Mouse (Mus musculus) embryonic facial prominence, embryonic 14.5 days (tissue): ENCODE measurements around the gene Rbks. TPM values are rescaled to one million over a fixed set of nuclear protein-coding genes. Genes with fewer than 3 reads are reported as not detected.
"Not testable (repeated sequence)": the region's sequence is repeated elsewhere in the genome, so short reads cannot be mapped to it uniquely, and the experiment has no call there.

Experiments
- ATAC-seq: fragments of 200-750 bp; cut with Nextera tagmentation; 2 replicates; pipeline ENCODE4 v1.8.0; 2017; ENCODE audit warnings: low read depth, moderate number of reproducible peaks, moderate TSS enrichment
- DNase-seq: peaks from one replicate; pipeline ENCODE4 v3.0.0-alpha.2; 2015; ENCODE audit warnings: low spot score
- H3K27ac ChIP-seq: fragments of 300-500 bp; sonication (generic); replicated peaks from 2 replicates; pipeline ENCODE4 v1.5.1; 2014; ENCODE audit warnings: low read depth, mild to moderate bottlenecking, low read length, moderate library complexity
- H3K27me3 ChIP-seq: fragments of 300-500 bp; sonication (generic); replicated peaks from 2 replicates; pipeline ENCODE4 v1.6.1; 2014; ENCODE audit warnings: low read length; ENCODE audit not compliant: control insufficient read depth, insufficient read depth
- H3K36me3 ChIP-seq: fragments of 300-500 bp; sonication (generic); 2 replicates; pipeline ENCODE4 v1.6.1; 2014; ENCODE audit warnings: low read length, mixed read lengths; ENCODE audit not compliant: control insufficient read depth, insufficient read depth
- H3K4me1 ChIP-seq: fragments of 300-500 bp; sonication (generic); 2 replicates; pipeline ENCODE4 v1.6.1; 2014; ENCODE audit warnings: antibody characterized with exemption, low read length; ENCODE audit not compliant: control insufficient read depth, insufficient read depth
- H3K4me2 ChIP-seq: fragments of 300-500 bp; sonication (generic); 2 replicates; pipeline ENCODE4 v1.6.1; 2014; ENCODE audit warnings: low read depth, mild to moderate bottlenecking, low read length, moderate library complexity, mixed read lengths
- H3K4me3 ChIP-seq: fragments of 300-500 bp; sonication (generic); 2 replicates; pipeline ENCODE4 v1.5.1; 2014; ENCODE audit warnings: low read depth, mild to moderate bottlenecking, low read length
- H3K9ac ChIP-seq: fragments of 300-500 bp; sonication (generic); 2 replicates; pipeline ENCODE4 v1.6.1; 2014; ENCODE audit warnings: low read depth, mild to moderate bottlenecking, low read length, moderate library complexity, mixed read lengths
- H3K9me3 ChIP-seq: fragments of 300-500 bp; sonication (generic); 2 replicates; pipeline ENCODE4 v1.6.1; 2016; ENCODE audit warnings: low read length; ENCODE audit not compliant: control insufficient read depth
- WGBS: fragments of 180-500 bp; shearing (Covaris S2); extraction: QIAGEN DNeasy Blood & Tissue Kit; methylation state at CpG from one replicate; pipeline ENCODE4 v1.1.7; 2014; 5-methylcytosine and 5-hydroxymethylcytosine counted together
- polyA plus RNA-seq: library from polyadenylated mRNA; unstranded; fragments of >200 nt; fragmentation: Nextera tagmentation; extraction: Ambion mirVana; gene quantifications from 2 replicates; pipeline ENCODE4 v1.2.1, GENCODE M21; 2014

Gene Rbks
- polyA plus RNA-seq, 1 experiment from 2014 or later = 3.6 TPM

DNA sequence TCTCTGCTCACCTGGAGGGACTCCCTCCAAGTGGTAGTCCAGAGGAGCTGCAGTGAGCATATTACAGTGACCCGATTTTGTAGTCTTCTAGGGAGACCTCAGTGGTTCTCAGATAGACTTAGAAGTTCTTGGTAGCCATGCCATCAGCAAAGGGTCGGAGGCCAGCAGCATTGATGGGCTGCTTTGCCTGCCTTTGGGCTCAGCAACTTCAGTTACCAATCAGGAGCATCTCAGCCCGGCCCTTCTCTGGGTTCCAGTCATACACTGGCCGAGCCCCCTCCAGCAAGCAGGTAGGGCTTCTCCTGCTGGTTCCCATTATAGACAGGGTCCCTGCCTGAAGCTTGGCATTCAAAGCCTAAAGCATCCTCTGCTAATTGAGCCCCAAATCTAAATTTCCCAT lies 101.6 kb downstream of the Rbks start:
- 56% methylated on average over 4 of the region's 4 CpGs for WGBS
- Histone ChIP-seq H3K27ac (no peak overlapping the region), H3K4me3 (no peak overlapping the region), H3K36me3 (no peaks in the 10 kb centered on the region), H3K4me1 (peaks cover 14% of the 10 kb centered on the region; the same call in 1 of the 2 replicates), H3K4me2 (peak overlapping the region; percentile 65; the same call in 1 of the 2 replicates), H3K9me3 (no peaks in the 10 kb centered on the region), H3K27me3 (no peaks in the 10 kb centered on the region), H3K9ac (0 out of 2 replicates have a peak overlapping the region, but pooled peaks have one; percentile 28)
- ATAC-seq (no peak), DNase-seq (no peak)

DNA sequence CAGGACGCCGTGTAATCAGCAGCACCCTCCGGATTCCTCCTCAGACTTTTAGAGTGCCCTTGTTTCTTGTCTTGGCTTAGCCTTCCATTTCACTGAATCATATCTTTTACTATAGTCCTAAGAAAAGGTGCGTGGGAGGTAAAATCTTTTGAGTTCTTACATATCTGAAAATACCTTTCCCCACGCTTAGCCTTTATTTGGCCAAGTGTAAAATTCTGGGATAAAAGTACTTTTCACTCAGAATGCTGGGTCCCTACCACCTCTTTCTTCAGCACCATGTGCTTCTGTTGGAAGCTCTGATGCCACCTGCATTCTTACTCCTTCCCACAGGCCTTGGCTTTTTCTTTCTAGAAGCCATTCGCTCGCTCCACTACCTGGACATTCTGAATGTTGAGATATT lies 106.3 kb downstream of the Rbks start:
- Histone ChIP-seq H3K9me3 (peaks cover 6% of the 10 kb centered on the region; the same call in 1 of the 2 replicates), H3K9ac (no peak overlapping the region), H3K27me3 (no peaks in the 10 kb centered on the region), H3K4me3 (no peak overlapping the region), H3K36me3 (no peaks in the 10 kb centered on the region), H3K4me1 (no peaks in the 10 kb centered on the region), H3K27ac (no peak overlapping the region), H3K4me2 (no peak overlapping the region)
- 90% methylated on average over 7 of the region's 7 CpGs for WGBS
- no peak for DNase-seq
- ATAC-seq = no peak

DNA sequence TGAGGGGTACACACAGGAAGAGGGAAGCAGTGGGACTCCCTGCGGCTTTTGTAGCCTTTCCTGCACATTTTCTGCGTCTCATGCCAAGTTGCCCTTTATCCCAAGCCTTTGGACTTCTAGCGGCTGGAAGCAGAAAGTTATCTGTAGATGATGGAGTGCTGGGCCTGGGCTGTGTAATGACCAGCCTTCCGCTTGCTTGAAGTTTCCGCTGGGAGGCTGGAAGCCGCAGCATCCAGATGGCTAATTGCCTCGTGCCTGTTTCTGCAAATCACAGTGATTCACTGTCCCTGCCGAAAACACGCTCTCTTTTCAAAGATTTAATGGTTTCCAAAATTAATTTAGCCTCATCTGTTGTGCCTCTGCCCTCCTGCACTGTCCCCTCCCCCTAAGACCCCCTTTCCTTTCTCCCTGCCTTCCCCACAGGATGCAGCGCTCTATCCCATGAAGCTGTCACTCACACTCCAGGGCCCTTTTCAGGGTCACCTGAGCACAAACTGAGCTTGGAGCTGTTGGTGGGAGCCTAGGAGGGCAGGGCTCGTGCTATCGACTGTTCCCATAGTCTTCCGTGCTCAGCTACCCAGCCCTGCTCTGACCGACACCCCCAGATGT lies 107.6 kb downstream of the Rbks start:
- ATAC-seq (no peak), DNase-seq (no peak)
- 64% methylated on average over 14 of the region's 14 CpGs for WGBS
- Histone ChIP-seq H3K36me3 (no peaks in the 10 kb centered on the region), H3K9ac (no peak overlapping the region; the same call in 1 of the 2 replicates), H3K4me2 (no peak overlapping the region), H3K9me3 (peaks cover 6% of the 10 kb centered on the region; the same call in 1 of the 2 replicates), H3K4me3 (no peak overlapping the region), H3K27ac (no peak overlapping the region), H3K4me1 (no peaks in the 10 kb centered on the region), H3K27me3 (no peaks in the 10 kb centered on the region)

DNA sequence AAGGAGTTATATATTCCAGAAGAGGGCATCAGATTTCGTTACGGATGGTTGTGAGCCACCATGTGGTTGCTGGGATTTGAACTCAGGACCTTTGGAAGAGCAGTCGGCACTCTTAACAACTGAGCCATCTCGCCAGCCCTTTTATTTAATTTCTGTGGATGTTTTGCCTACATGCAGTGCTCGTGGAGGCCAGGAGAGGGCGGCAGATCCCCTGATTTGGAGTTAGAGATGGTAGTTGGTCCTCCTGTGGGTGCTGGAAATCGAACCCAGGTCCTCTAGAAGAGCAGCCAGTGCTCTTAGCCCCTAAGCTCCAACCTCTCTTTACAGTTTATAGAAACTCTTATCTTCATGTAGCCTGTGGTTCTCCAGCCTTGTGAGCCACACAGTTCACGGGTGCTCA lies 108.8 kb downstream of the Rbks start:
- not testable (repeated sequence) for H3K4me1 ChIP-seq, H3K27ac ChIP-seq, H3K9ac ChIP-seq, H3K4me2 ChIP-seq, H3K4me3 ChIP-seq, H3K9me3 ChIP-seq, H3K36me3 ChIP-seq, H3K27me3 ChIP-seq, ATAC-seq, DNase-seq
- WGBS = 86% methylated on average over 8 of the region's 8 CpGs

DNA sequence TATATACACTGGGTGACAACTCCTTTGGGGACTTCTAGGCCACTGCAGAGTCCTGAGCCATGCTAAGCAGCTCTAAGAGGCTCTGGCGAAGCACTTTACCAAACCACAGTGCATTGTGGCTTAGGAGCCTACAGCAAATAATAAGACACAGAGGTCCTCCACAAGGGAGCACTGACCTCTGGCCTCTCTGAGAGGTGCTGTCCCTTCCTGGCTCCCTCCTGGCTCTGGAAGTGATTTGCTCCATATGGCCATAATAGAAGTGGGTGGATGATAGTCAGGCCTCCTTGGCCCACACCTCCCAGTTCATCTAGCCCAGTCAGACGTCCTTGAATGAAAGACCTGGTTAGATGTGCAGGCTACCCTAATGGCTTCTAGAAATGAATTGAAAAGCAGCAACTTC lies 109.4 kb downstream of the Rbks start:
- Histone ChIP-seq H3K9ac (no peak overlapping the region), H3K27ac (no peak overlapping the region), H3K4me1 (no peaks in the 10 kb centered on the region), H3K36me3 (no peaks in the 10 kb centered on the region), H3K4me2 (no peak overlapping the region), H3K9me3 (peaks cover 6% of the 10 kb centered on the region; the same call in 1 of the 2 replicates), H3K4me3 (no peak overlapping the region), H3K27me3 (no peaks in the 10 kb centered on the region)
- DNase-seq = no peak
- WGBS = 59% methylated on average over 2 of the region's 2 CpGs
- no peak for ATAC-seq

DNA sequence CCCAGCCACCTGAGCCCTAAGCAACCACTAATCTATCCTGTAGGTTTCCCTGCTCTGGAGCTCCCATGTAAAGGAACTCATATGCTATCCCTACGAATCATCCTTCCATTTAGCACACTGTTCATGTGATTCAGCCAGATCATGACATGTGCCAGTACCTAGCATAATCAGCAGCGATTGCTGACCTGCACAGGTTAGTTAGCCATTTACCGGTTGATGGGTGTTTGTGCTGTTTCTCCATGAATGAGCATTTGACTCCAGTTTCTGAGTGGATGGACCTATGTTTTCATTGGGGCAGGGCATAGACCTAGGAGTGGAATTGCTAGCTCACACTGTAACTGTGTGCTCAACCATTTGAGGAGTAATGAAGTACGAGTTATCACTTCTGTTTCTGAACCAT lies 111.9 kb downstream of the Rbks start:
- DNase-seq (no peak), ATAC-seq (no peak)
- no peaks in the 10 kb centered on the region for H3K4me1 ChIP-seq
- H3K9ac ChIP-seq = no peak overlapping the region
- no peak overlapping the region for H3K27ac ChIP-seq
- H3K4me3 ChIP-seq = no peak overlapping the region
- no peaks in the 10 kb centered on the region for H3K36me3 ChIP-seq
- H3K27me3 ChIP-seq = no peaks in the 10 kb centered on the region
- WGBS = 89% methylated on average over 4 of the region's 4 CpGs
- H3K4me2 ChIP-seq = no peak overlapping the region
- peaks cover 6% of the 10 kb centered on the region; the same call in 1 of the 2 replicates for H3K9me3 ChIP-seq

DNA sequence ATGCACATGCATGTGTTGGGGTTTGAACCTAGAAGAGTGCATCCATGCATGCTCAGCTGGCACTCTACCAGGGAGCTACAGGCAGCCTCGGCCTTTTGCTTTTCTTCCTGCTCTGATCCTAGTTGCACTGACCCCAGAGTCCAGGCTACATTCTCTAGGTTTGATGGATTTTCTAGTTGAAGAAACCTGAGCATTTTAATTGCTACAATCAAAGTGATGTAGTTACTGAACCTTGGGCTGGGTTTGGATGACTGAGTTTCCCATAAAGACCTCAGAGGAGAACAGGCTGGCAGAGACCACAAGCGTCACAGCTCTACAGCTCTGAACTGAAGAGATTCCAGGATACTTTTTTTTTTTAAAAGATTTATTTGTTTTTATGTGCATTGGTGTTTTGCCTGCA lies 114.2 kb downstream of the Rbks start:
- H3K27ac ChIP-seq = no peak overlapping the region
- H3K9ac ChIP-seq = no peak overlapping the region
- no peaks in the 10 kb centered on the region for H3K27me3 ChIP-seq
- H3K4me1 ChIP-seq = no peaks in the 10 kb centered on the region
- DNase-seq = no peak
- no peaks in the 10 kb centered on the region for H3K9me3 ChIP-seq
- H3K4me3 ChIP-seq = no peak overlapping the region
- ATAC-seq = no peak
- H3K4me2 ChIP-seq = no peak overlapping the region
- H3K36me3 ChIP-seq = no peaks in the 10 kb centered on the region
- 70% methylated on average over 2 of the region's 2 CpGs for WGBS

DNA sequence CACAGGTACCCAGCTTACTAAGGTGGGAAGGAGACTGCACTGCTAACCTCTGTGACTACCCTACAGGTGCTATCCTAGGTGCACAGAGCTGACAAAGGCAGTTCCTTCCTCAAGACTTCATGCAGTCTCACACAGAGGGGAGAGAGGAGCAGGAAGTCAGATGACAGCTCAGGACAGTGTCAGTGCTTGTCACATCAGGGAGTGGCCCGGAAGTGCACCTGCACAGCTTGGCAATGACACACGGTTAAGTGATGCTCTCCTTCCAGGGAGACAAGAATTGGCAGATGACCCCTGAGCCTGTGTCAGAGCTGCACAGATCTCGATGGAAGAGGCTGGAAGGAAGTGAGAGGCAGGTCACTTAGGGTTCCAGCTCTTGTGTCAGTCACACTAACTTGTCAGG lies 115.5 kb downstream of the Rbks start:
- H3K4me1 ChIP-seq = no peaks in the 10 kb centered on the region
- H3K4me3 ChIP-seq = no peak overlapping the region
- 69% methylated on average over 3 of the region's 3 CpGs for WGBS
- no peak overlapping the region for H3K9ac ChIP-seq
- no peaks in the 10 kb centered on the region for H3K27me3 ChIP-seq
- no peaks in the 10 kb centered on the region for H3K36me3 ChIP-seq
- H3K27ac ChIP-seq = no peak overlapping the region
- no peaks in the 10 kb centered on the region for H3K9me3 ChIP-seq
- no peak for ATAC-seq
- H3K4me2 ChIP-seq = no peak overlapping the region
- no peak for DNase-seq

DNA sequence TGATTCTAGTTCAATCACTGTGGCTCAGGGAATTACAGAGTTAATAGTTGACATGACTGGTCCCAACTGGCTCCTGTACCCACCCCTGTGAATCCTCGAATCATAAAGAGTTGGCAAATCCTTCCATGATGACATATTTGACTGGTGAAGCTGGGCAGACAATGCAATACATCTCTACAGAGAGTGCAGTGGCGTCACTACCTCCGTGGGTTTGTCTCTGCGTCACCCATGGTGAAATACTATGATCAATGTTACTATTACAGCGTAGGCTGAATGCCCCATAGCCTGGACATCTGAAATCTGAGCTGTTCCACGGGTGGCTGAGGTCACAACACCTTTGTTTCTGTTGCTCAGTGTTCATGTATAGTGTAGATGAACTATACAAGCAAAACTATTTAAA lies 116.2 kb downstream of the Rbks start:
- 75% methylated on average over 6 of the region's 6 CpGs for WGBS
- Histone ChIP-seq H3K4me3 (no peak overlapping the region), H3K36me3 (no peaks in the 10 kb centered on the region), H3K27ac (no peak overlapping the region), H3K4me1 (no peaks in the 10 kb centered on the region), H3K9ac (no peak overlapping the region), H3K4me2 (no peak overlapping the region), H3K9me3 (no peaks in the 10 kb centered on the region), H3K27me3 (no peaks in the 10 kb centered on the region)
- ATAC-seq (no peak), DNase-seq (no peak)
